27 mouse cellular contexts compared by ENCODE assay signal in genomic region chr13:5519600-5519999, GRCm38 (mm10).
DNase-seq lines count a peak whose midpoint lies in the region; ATAC-seq and TF ChIP-seq lines count a peak whose summit lies in the region.
"Had no signal": no experiment of that assay in that cellular context is flagged by ENCODE, and none has a peak within 500 bp of the region (broad histone marks: within the 10 kb centered on the region; RNA-seq: fewer than 3 reads in every experiment).

No protein-coding gene starts in this region.

- no peaks in the 10 kb centered on the region for H3K4me1 ChIP-seq in forebrain, embryonic 15.5 days
- H3K4me1 ChIP-seq in forebrain, embryonic 10.5 days = no peaks in the 10 kb centered on the region
- H3K4me1 ChIP-seq in midbrain, postnatal 0 days (ENCODE audit: insufficient read depth, low read length) = no peaks in the 10 kb centered on the region
- H3K4me1 ChIP-seq in midbrain, embryonic 14.5 days (ENCODE audit: control insufficient read depth, insufficient read depth, low read length) = no peaks in the 10 kb centered on the region
- no peaks in the 10 kb centered on the region; the same call in none of the 2 replicates for H3K4me1 ChIP-seq in forebrain, embryonic 16.5 days (replicated peaks; ENCODE audit: control insufficient read depth, insufficient read depth, low read length)
- no peaks in the 10 kb centered on the region for H3K4me1 ChIP-seq in hindbrain, embryonic 16.5 days (ENCODE audit: control insufficient read depth, insufficient read depth, low read depth, low read length)
- H3K4me1 ChIP-seq: embryonic facial prominence, embryonic 12.5 days; hindbrain, embryonic 10.5 days; midbrain, embryonic 13.5 days; neural tube, embryonic 15.5 days had no signal

- no peaks in the 10 kb centered on the region for H3K36me3 ChIP-seq in forebrain, embryonic 15.5 days
- H3K36me3 ChIP-seq in forebrain, embryonic 10.5 days (replicated peaks) = no peaks in the 10 kb centered on the region
- no peaks in the 10 kb centered on the region for H3K36me3 ChIP-seq in midbrain, postnatal 0 days (ENCODE audit: insufficient read depth, low read length)
- no peaks in the 10 kb centered on the region for H3K36me3 ChIP-seq in midbrain, embryonic 14.5 days (ENCODE audit: control insufficient read depth, insufficient read depth, low read length)
- H3K36me3 ChIP-seq in forebrain, embryonic 16.5 days (ENCODE audit: control insufficient read depth, insufficient read depth) = no peaks in the 10 kb centered on the region
- no peaks in the 10 kb centered on the region for H3K36me3 ChIP-seq in hindbrain, embryonic 16.5 days (ENCODE audit: control insufficient read depth, insufficient read depth, low read length)
- H3K36me3 ChIP-seq: embryonic facial prominence, embryonic 12.5 days; hindbrain, embryonic 10.5 days; midbrain, embryonic 13.5 days; neural tube, embryonic 15.5 days had no signal

- H3K9me3 ChIP-seq in forebrain, embryonic 15.5 days = no peaks in the 10 kb centered on the region
- no peaks in the 10 kb centered on the region for H3K9me3 ChIP-seq in forebrain, embryonic 10.5 days
- H3K9me3 ChIP-seq in midbrain, postnatal 0 days (ENCODE audit: low read length) = no peaks in the 10 kb centered on the region
- H3K9me3 ChIP-seq in midbrain, embryonic 14.5 days (ENCODE audit: control insufficient read depth, low read length) = no peaks in the 10 kb centered on the region
- H3K9me3 ChIP-seq in forebrain, embryonic 16.5 days (ENCODE audit: control insufficient read depth, low read length) = no peaks in the 10 kb centered on the region
- no peaks in the 10 kb centered on the region for H3K9me3 ChIP-seq in hindbrain, embryonic 16.5 days (ENCODE audit: control insufficient read depth, low read length)
- H3K9me3 ChIP-seq: embryonic facial prominence, embryonic 12.5 days; hindbrain, embryonic 10.5 days; midbrain, embryonic 13.5 days; neural tube, embryonic 15.5 days had no signal

- peak; percentile 68 for ATAC-seq in forebrain, embryonic 15.5 days (replicated peaks)
- no peak for ATAC-seq in midbrain, postnatal 0 days (ENCODE audit: low FRiP score)
- no peak for ATAC-seq in midbrain, embryonic 14.5 days (ENCODE audit: low FRiP score, low TSS enrichment)
- ATAC-seq in forebrain, embryonic 16.5 days = peak; percentile 59
- no peak for ATAC-seq in hindbrain, embryonic 16.5 days
- ATAC-seq: CD4-positive, CD25-positive, alpha-beta regulatory T cell, adult 4 months; intestine, embryonic 16.5 days; midbrain, embryonic 13.5 days had no signal

- WGBS in forebrain, embryonic 15.5 days = 36% methylated on average over 1 of the region's 1 CpGs
- WGBS in forebrain, embryonic 10.5 days = 61% methylated on average over 1 of the region's 1 CpGs
- 64% methylated on average over 1 of the region's 1 CpGs for WGBS in midbrain, postnatal 0 days
- 53% methylated on average over 1 of the region's 1 CpGs for WGBS in midbrain, embryonic 14.5 days
- 31% methylated on average over 1 of the region's 1 CpGs for WGBS in forebrain, embryonic 16.5 days
- 45% methylated on average over 1 of the region's 1 CpGs for WGBS in hindbrain, embryonic 16.5 days

- H3K4me2 ChIP-seq in forebrain, embryonic 15.5 days (replicated peaks) = no peak overlapping the region
- no peak overlapping the region for H3K4me2 ChIP-seq in midbrain, postnatal 0 days (ENCODE audit: low read depth, low read length, poor library complexity, severe bottlenecking)
- H3K4me2 ChIP-seq in midbrain, embryonic 14.5 days (ENCODE audit: low read length) = no peak overlapping the region
- H3K4me2 ChIP-seq in forebrain, embryonic 16.5 days (ENCODE audit: low read length) = no peak overlapping the region
- H3K4me2 ChIP-seq in hindbrain, embryonic 16.5 days (ENCODE audit: low read length) = no peak overlapping the region
- H3K4me2 ChIP-seq: embryonic facial prominence, embryonic 12.5 days; midbrain, embryonic 13.5 days; neural tube, embryonic 15.5 days had no signal

- no peak for TF ChIP-seq CTCF in midbrain, postnatal 0 days (IDR thresholded peaks at IDR 0.05)

- no peak for DNase-seq in forebrain, embryonic 10.5 days (ENCODE audit: extremely low spot score, low spot score)
- DNase-seq in midbrain, postnatal 0 days (ENCODE audit: low spot score) = peak; percentile 30
- no peak for DNase-seq in midbrain, embryonic 14.5 days
- no peak for DNase-seq in thymus, postnatal 4 days
- DNase-seq: adrenal gland, postnatal 14 days; cerebellum, adult 18-20 months; heart, postnatal 14 days; kidney, adult 8-10 months; liver; lung, adult 2 months; lung, postnatal 10 days; retina, postnatal 1 day; spleen, adult 18-20 months; thymus, adult 2 months; thymus, postnatal 36 days had no signal

- no peak overlapping the region for H3K9ac ChIP-seq in forebrain, embryonic 15.5 days (replicated peaks)
- H3K9ac ChIP-seq in midbrain, postnatal 0 days (replicated peaks; ENCODE audit: low read length, poor library complexity, severe bottlenecking) = no peak overlapping the region
- no peak overlapping the region for H3K9ac ChIP-seq in midbrain, embryonic 14.5 days (replicated peaks; ENCODE audit: low read length)
- no peak overlapping the region for H3K9ac ChIP-seq in forebrain, embryonic 16.5 days (replicated peaks; ENCODE audit: low read depth, low read length)
- H3K9ac ChIP-seq in hindbrain, embryonic 16.5 days (ENCODE audit: low read depth, low read length) = no peak overlapping the region
- H3K9ac ChIP-seq: embryonic facial prominence, embryonic 12.5 days; liver, embryonic 14.5 days; midbrain, embryonic 13.5 days; neural tube, embryonic 15.5 days had no signal

- peak overlapping the region; percentile 27; the same call in 1 of the 2 replicates for H3K27ac ChIP-seq in forebrain, embryonic 15.5 days (replicated peaks)
- no peak overlapping the region for H3K27ac ChIP-seq in forebrain, embryonic 10.5 days
- H3K27ac ChIP-seq in midbrain, postnatal 0 days (ENCODE audit: low read depth, low read length) = no peak overlapping the region
- H3K27ac ChIP-seq in midbrain, embryonic 14.5 days (replicated peaks; ENCODE audit: low read depth, low read length) = no peak overlapping the region
- H3K27ac ChIP-seq in forebrain, embryonic 16.5 days (ENCODE audit: low read length) = no peak overlapping the region
- H3K27ac ChIP-seq in hindbrain, embryonic 16.5 days (ENCODE audit: low read depth, low read length) = no peak overlapping the region
- H3K27ac ChIP-seq: embryonic facial prominence, embryonic 12.5 days; hindbrain, embryonic 10.5 days; kidney, postnatal 0 days; liver, embryonic 14.5 days; macrophage; midbrain, embryonic 13.5 days; neural tube, embryonic 15.5 days had no signal

- H3K27me3 ChIP-seq in forebrain, embryonic 15.5 days = no peaks in the 10 kb centered on the region
- H3K27me3 ChIP-seq in forebrain, embryonic 10.5 days (ENCODE audit: poor library complexity, severe bottlenecking) = no peaks in the 10 kb centered on the region
- no peaks in the 10 kb centered on the region for H3K27me3 ChIP-seq in midbrain, postnatal 0 days (ENCODE audit: insufficient read depth, low read length)
- H3K27me3 ChIP-seq in midbrain, embryonic 14.5 days (ENCODE audit: control insufficient read depth, insufficient read depth, low read length) = no peaks in the 10 kb centered on the region
- no peaks in the 10 kb centered on the region for H3K27me3 ChIP-seq in forebrain, embryonic 16.5 days (replicated peaks; ENCODE audit: control insufficient read depth, insufficient read depth, low read length)
- no peaks in the 10 kb centered on the region for H3K27me3 ChIP-seq in hindbrain, embryonic 16.5 days (replicated peaks; ENCODE audit: control insufficient read depth, insufficient read depth, low read length)
- H3K27me3 ChIP-seq: embryonic facial prominence, embryonic 12.5 days; midbrain, embryonic 13.5 days; neural tube, embryonic 15.5 days had no signal

- no peak overlapping the region for H3K4me3 ChIP-seq in forebrain, embryonic 15.5 days
- no peak overlapping the region for H3K4me3 ChIP-seq in forebrain, embryonic 10.5 days
- no peak overlapping the region for H3K4me3 ChIP-seq in midbrain, postnatal 0 days (ENCODE audit: low read depth, low read length)
- no peak overlapping the region for H3K4me3 ChIP-seq in midbrain, embryonic 14.5 days (replicated peaks; ENCODE audit: low read depth, low read length)
- no peak overlapping the region for H3K4me3 ChIP-seq in forebrain, embryonic 16.5 days (replicated peaks; ENCODE audit: low read length)
- H3K4me3 ChIP-seq in hindbrain, embryonic 16.5 days (ENCODE audit: low read length) = no peak overlapping the region
- H3K4me3 ChIP-seq: embryonic facial prominence, embryonic 12.5 days; hindbrain, embryonic 10.5 days; midbrain, embryonic 13.5 days; neural tube, embryonic 15.5 days had no signal

Comparison
In these comparisons a context has a peak if more than half of its experiments do, and no peak if none do; other contexts are left out.
1. ATAC-seq: peak in forebrain, embryonic 15.5 days (single experiment) and forebrain, embryonic 16.5 days (single experiment); none in midbrain, postnatal 0 days (single experiment), midbrain, embryonic 14.5 days (single experiment) and hindbrain, embryonic 16.5 days (single experiment).